Mouse (Mus musculus) myocyte (in vitro differentiated cells): ENCODE measurements around the gene Krtap3-2. TPM values are rescaled to one million over a fixed set of nuclear protein-coding genes. Genes with fewer than 3 reads are reported as not detected.

ENCODE experiments used
- H3K27me3 ChIP-seq: one replicate; pipeline ENCODE4 v1.6.1; 2011; ENCODE audit not compliant: control insufficient read depth, insufficient read depth, insufficient read length
- H3K36me3 ChIP-seq: one replicate; pipeline ENCODE4 v1.6.1; 2011; ENCODE audit not compliant: control insufficient read depth, insufficient read depth
- H3K4me2 ChIP-seq: one replicate; pipeline ENCODE4 v1.6.1; 2011; ENCODE audit warnings: low read depth, control low read depth
- H3K4me3 ChIP-seq: one replicate; pipeline ENCODE4 v1.5.1; 2011; ENCODE audit warnings: mild to moderate bottlenecking, control low read depth, moderate library complexity
- H3K79me2 ChIP-seq: one replicate; pipeline ENCODE4 v1.6.1; 2011; ENCODE audit not compliant: control insufficient read depth, insufficient read depth
- H3ac ChIP-seq: one replicate; pipeline ENCODE4 v1.6.1; 2011; ENCODE audit not compliant: control insufficient read depth, insufficient read length
- CEBPB ChIP-seq: IDR thresholded peaks from 2 replicates; pipeline ENCODE4 v1.6.1; 2011; ENCODE audit warnings: mild to moderate bottlenecking, moderate library complexity; ENCODE audit not compliant: poor library complexity, insufficient read depth, severe bottlenecking
- E2F4 ChIP-seq: IDR thresholded peaks from one replicate; pipeline ENCODE4 v1.6.1; 2011; ENCODE audit warnings: mild to moderate bottlenecking, control low read depth, moderate library complexity; ENCODE audit not compliant: insufficient read depth
- MAX ChIP-seq: IDR thresholded peaks from one replicate; pipeline ENCODE4 v1.6.1; 2011; ENCODE audit warnings: low read depth, mild to moderate bottlenecking, control low read depth
- MYOD1 ChIP-seq, 3 experiments: IDR thresholded peaks; one replicate each; pipeline ENCODE4 v1.6.1; 2011; ENCODE audit warnings: control low read depth in 2 of 3, low read depth in 2 of 3, mild to moderate bottlenecking in 2 of 3, moderate library complexity in 1 of 3; ENCODE audit not compliant: insufficient read length in 2 of 3, control insufficient read depth in 1 of 3
- MYOG ChIP-seq, 3 experiments: IDR thresholded peaks; one replicate each; pipeline ENCODE4 v1.6.1; 2011; ENCODE audit warnings: control low read depth in 2 of 3, low read depth in 2 of 3, mild to moderate bottlenecking in 2 of 3; ENCODE audit not compliant: insufficient read length in 2 of 3, control insufficient read depth in 1 of 3, insufficient read depth in 1 of 3
- POLR2A ChIP-seq: IDR thresholded peaks from one replicate; pipeline ENCODE4 v1.6.1; 2011; ENCODE audit warnings: low read depth, mild to moderate bottlenecking, control low read depth, moderate library complexity; ENCODE audit not compliant: insufficient read length
- POLR2AphosphoS2 ChIP-seq: IDR thresholded peaks from one replicate; pipeline ENCODE4 v1.6.1; 2011; ENCODE audit warnings: low read depth, control low read depth; ENCODE audit not compliant: insufficient read length
- REST ChIP-seq: IDR thresholded peaks from one replicate; pipeline ENCODE4 v1.6.1; 2011; ENCODE audit warnings: mild to moderate bottlenecking, control low read depth, moderate library complexity; ENCODE audit not compliant: insufficient read depth, insufficient read length
- SRF ChIP-seq: IDR thresholded peaks from one replicate; pipeline ENCODE4 v1.6.1; 2011; ENCODE audit warnings: low read depth; ENCODE audit not compliant: control insufficient read depth, insufficient read length
- TCF12 ChIP-seq: IDR thresholded peaks from one replicate; pipeline ENCODE4 v1.6.1; 2011; ENCODE audit warnings: mild to moderate bottlenecking, control low read depth; ENCODE audit not compliant: poor library complexity, insufficient read depth, severe bottlenecking
- TCF3 ChIP-seq: IDR thresholded peaks from one replicate; pipeline ENCODE4 v1.6.1; 2011; ENCODE audit warnings: low read depth, control low read depth; ENCODE audit not compliant: insufficient read length
- USF1 ChIP-seq: IDR thresholded peaks from one replicate; pipeline ENCODE4 v1.6.1; 2011; ENCODE audit warnings: low read depth, mild to moderate bottlenecking, control low read depth, moderate library complexity
- polyA plus RNA-seq: library from polyadenylated mRNA; unstranded; fragments of >200 nt; fragmentation: generic; extraction: Trizol; gene quantifications from one replicate; pipeline ENCODE4 v1.2.1, GENCODE M21; 2012; ENCODE audit warnings: missing spikeins

Krtap3-2 gene
- polyA plus RNA-seq, 1 experiment = not detected

DNA sequence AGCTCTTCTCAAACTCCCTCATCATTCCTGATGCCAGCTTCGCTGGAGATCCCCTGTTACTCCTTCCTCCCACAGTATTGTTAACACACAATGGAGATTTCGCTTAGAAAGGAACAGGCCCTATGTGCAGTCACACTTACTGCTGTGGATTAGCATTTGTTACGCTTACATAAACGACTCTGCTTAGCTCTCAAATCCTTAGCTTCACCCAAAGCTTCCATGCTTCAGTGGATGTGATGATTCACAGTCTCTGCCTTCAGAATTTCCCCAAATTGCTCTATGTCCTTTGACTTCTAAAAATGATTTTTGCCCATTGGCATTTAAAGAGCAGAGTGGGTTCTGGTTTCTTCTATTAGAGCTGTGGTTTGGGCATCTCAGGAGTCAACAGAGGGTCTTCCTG, 16.5 kb upstream of the Krtap3-2 start:
- TF ChIP-seq SRF (no peak), MYOD1 (IDR thresholded peaks at IDR 0.05; ENCODE audit: control insufficient read depth in 1 of 3, insufficient read length in 2 of 3, low read depth in 2 of 3) (no peak), E2F4 (no peak), POLR2A (no peak), MAX (no peak), TCF12 (no peak), MYOG (IDR thresholded peaks at IDR 0.05; ENCODE audit: control insufficient read depth in 1 of 3, insufficient read depth in 1 of 3, insufficient read length in 2 of 3, low read depth in 2 of 3) (no peak), POLR2AphosphoS2 (no peak)
- H3K36me3 ChIP-seq = no peaks in the 10 kb centered on the region
- no peak overlapping the region for H3K4me2 ChIP-seq

DNA sequence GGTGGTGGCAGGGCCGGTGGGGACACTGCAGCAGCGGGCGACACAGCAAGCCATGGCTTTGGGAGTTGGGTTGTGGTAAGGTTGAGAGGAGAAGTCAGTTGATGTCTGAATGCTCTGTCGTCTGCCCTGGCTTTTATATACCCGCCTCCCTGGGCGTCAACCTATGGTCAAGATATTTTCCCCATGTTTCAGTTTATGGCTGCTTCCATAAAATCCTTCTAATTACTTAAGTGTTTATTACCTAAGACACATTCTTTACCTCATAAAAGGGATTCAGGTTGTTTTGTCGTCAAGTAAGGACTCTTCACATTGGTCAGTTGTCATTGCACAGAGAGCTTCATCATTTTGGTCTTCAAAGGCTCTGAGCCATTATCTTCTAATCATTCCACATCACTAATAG, 9.9 kb upstream of the Krtap3-2 start, which contains the start of gene Krtap3-1:
Gene Krtap3-1, minus strand, starts transcription at position 101 of the 400 bp plus-strand sequence.
- TF ChIP-seq TCF3 = no peak
- no peak for TF ChIP-seq REST
- TF ChIP-seq SRF = no peak
- TF ChIP-seq MAX = no peak
- TF ChIP-seq MYOD1 (IDR thresholded peaks at IDR 0.05; ENCODE audit: control insufficient read depth in 1 of 3, insufficient read length in 2 of 3, low read depth in 2 of 3) = no peak
- TF ChIP-seq E2F4 = no peak
- TF ChIP-seq USF1 = no peak
- TF ChIP-seq POLR2A = no peak
- TF ChIP-seq CEBPB = no peak
- no peak for TF ChIP-seq POLR2AphosphoS2
- TF ChIP-seq MYOG (IDR thresholded peaks at IDR 0.05; ENCODE audit: control insufficient read depth in 1 of 3, insufficient read depth in 1 of 3, insufficient read length in 2 of 3, low read depth in 2 of 3) = no peak
- no peak for TF ChIP-seq TCF12
- H3ac ChIP-seq = no peak within 1 kb of the TSS
- H3K79me2 ChIP-seq = no peaks in the 10 kb centered on the region
- no peaks in the 10 kb centered on the region for H3K36me3 ChIP-seq
- no peak within 1 kb of the TSS for H3K4me2 ChIP-seq
- H3K4me3 ChIP-seq = no peak within 1 kb of the TSS
- H3K27me3 ChIP-seq = no peaks in the 10 kb centered on the region

More for the DNA sequence above, 16.5 kb upstream of the Krtap3-2 start:
- Histone ChIP-seq H3ac (no peak overlapping the region), H3K4me3 (no peak overlapping the region), H3K79me2 (no peaks in the 10 kb centered on the region), H3K27me3 (no peaks in the 10 kb centered on the region)

DNA sequence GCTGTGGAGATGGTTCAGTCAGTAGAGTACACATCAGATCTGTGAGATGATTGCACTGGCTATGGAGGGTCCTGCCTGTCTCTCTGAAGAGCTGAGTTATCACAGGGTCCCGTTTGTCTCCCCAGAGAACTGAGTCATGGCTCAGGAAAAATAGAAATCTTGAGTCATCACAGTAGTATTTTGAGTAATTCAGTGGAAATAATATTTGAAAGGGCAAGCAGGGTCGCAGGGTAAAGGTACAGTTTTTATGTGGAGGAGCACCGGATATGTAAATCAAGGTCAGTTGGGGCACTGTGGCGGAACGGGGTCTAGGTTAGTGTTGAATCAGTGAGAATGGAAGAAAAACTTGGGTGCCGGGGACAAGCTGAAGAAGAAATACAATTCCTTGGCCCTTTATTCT, 5.9 kb upstream of the Krtap3-2 start:
- TF ChIP-seq MYOG (IDR thresholded peaks at IDR 0.05; ENCODE audit: control insufficient read depth in 1 of 3, insufficient read depth in 1 of 3, insufficient read length in 2 of 3, low read depth in 2 of 3) (no peak), USF1 (no peak), E2F4 (no peak), TCF3 (no peak), MAX (no peak), REST (no peak), TCF12 (no peak), SRF (no peak), MYOD1 (IDR thresholded peaks at IDR 0.05; ENCODE audit: control insufficient read depth in 1 of 3, insufficient read length in 2 of 3, low read depth in 2 of 3) (no peak), CEBPB (no peak)
- Histone ChIP-seq H3ac (no peak overlapping the region), H3K4me3 (no peak overlapping the region), H3K4me2 (no peak overlapping the region), H3K79me2 (no peaks in the 10 kb centered on the region), H3K36me3 (no peaks in the 10 kb centered on the region), H3K27me3 (no peaks in the 10 kb centered on the region)

DNA sequence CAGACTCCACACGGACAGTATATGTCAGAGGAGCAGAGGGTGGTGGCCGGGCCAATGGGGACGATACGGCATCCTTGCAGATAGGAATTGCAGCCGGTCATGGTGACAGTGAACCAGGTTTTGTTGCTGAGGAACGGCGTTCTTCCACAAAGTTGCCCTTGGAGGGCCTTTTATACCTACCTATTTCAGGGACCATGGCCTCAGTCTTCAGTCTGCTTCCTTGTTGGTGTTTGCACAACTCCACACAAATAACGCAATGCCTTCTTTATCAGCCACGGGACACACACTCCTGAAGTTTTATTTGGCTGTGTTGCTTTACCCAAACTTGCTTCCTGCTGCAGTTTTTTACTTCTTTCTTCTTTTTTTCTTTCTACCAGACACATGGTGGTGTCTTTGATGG, 2.7 kb upstream of the Krtap3-2 start, which contains the start of gene Gm11939:
Gene Gm11939, minus strand, starts transcription at position 101 of the 400 bp plus-strand sequence.
- H3K36me3 ChIP-seq = no peaks in the 10 kb centered on the region
- no peak for TF ChIP-seq POLR2AphosphoS2
- TF ChIP-seq TCF3 = no peak
- no peak for TF ChIP-seq MYOG (IDR thresholded peaks at IDR 0.05; ENCODE audit: control insufficient read depth in 1 of 3, insufficient read depth in 1 of 3, insufficient read length in 2 of 3, low read depth in 2 of 3)
- no peak for TF ChIP-seq POLR2A
- TF ChIP-seq MAX = no peak
- no peak for TF ChIP-seq REST
- no peak for TF ChIP-seq E2F4
- no peak for TF ChIP-seq USF1
- TF ChIP-seq CEBPB = no peak
- TF ChIP-seq MYOD1 (IDR thresholded peaks at IDR 0.05; ENCODE audit: control insufficient read depth in 1 of 3, insufficient read length in 2 of 3, low read depth in 2 of 3) = no peak
- TF ChIP-seq SRF = no peak
- no peak for TF ChIP-seq TCF12
- H3ac ChIP-seq = no peak within 1 kb of the TSS
- no peak within 1 kb of the TSS for H3K4me2 ChIP-seq
- H3K27me3 ChIP-seq = no peaks in the 10 kb centered on the region
- no peak within 1 kb of the TSS for H3K4me3 ChIP-seq
- H3K79me2 ChIP-seq = no peaks in the 10 kb centered on the region

DNA sequence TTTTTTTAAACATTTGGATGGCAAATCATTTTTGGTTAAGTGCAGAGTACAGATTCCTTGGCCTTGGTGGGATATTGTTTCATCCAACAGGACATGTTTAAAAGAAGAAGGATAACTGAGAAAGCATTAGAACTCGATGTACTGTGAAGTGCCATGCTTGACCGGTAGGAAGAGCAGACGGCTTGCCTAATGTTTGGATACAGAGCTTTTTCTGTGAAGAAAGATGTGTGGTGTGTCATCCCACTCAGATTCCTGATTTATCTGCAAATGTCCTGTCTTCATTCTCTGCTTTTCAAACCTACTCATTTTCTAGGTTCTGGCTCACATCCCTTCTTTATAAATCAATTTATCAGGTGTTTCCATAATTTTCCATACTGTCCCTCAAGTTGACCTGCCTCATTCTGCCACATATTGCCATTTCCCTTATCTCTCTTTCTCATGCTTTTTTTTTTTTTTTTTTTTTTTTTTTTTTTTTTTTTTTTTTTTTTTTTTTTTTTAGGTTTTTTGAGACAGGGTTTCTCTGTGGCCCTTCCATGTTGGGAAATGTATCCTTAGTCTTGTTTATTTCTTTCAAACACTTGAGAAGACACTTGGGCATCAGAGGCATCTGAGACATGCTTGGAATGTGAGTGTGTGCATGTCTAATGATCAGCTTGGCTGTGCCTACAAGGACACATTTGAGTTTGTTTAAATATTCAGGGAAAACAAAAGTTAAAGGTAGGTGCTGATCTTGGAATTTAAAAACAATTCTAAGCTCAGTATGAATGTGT, 1.5 kb upstream of the Krtap3-2 start:
- H3K27me3 ChIP-seq = no peaks in the 10 kb centered on the region
- no peak overlapping the region for H3K4me3 ChIP-seq
- no peak for TF ChIP-seq MYOD1 (IDR thresholded peaks at IDR 0.05; ENCODE audit: control insufficient read depth in 1 of 3, insufficient read length in 2 of 3, low read depth in 2 of 3)
- TF ChIP-seq POLR2A = no peak
- TF ChIP-seq REST = no peak
- TF ChIP-seq TCF12 = no peak
- no peak for TF ChIP-seq TCF3
- no peak for TF ChIP-seq E2F4
- no peak for TF ChIP-seq POLR2AphosphoS2
- TF ChIP-seq SRF = no peak
- no peak for TF ChIP-seq USF1
- TF ChIP-seq CEBPB = no peak
- TF ChIP-seq MAX = no peak
- no peak for TF ChIP-seq MYOG (IDR thresholded peaks at IDR 0.05; ENCODE audit: control insufficient read depth in 1 of 3, insufficient read depth in 1 of 3, insufficient read length in 2 of 3, low read depth in 2 of 3)
- H3K36me3 ChIP-seq = no peaks in the 10 kb centered on the region
- no peak overlapping the region for H3ac ChIP-seq
- no peaks in the 10 kb centered on the region for H3K79me2 ChIP-seq
- no peak overlapping the region for H3K4me2 ChIP-seq
